Mouse (Mus musculus) myocyte (in vitro differentiated cells): Measurements from ENCODE around the gene Ahnak.

ENCODE experiments used
- CEBPB ChIP-seq: IDR thresholded peaks from 2 replicates; pipeline ENCODE4 v1.6.1; 2011; ENCODE audit warnings: mild to moderate bottlenecking, moderate library complexity; ENCODE audit not compliant: poor library complexity, insufficient read depth, severe bottlenecking
- E2F4 ChIP-seq: IDR thresholded peaks from one replicate; pipeline ENCODE4 v1.6.1; 2011; ENCODE audit warnings: mild to moderate bottlenecking, control low read depth, moderate library complexity; ENCODE audit not compliant: insufficient read depth
- MAX ChIP-seq: IDR thresholded peaks from one replicate; pipeline ENCODE4 v1.6.1; 2011; ENCODE audit warnings: low read depth, mild to moderate bottlenecking, control low read depth
- MYOG ChIP-seq, 3 experiments: IDR thresholded peaks; one replicate each; pipeline ENCODE4 v1.6.1; 2011; ENCODE audit warnings: control low read depth in 2 of 3, low read depth in 2 of 3, mild to moderate bottlenecking in 2 of 3; ENCODE audit not compliant: insufficient read length in 2 of 3, control insufficient read depth in 1 of 3, insufficient read depth in 1 of 3
- POLR2A ChIP-seq: IDR thresholded peaks from one replicate; pipeline ENCODE4 v1.6.1; 2011; ENCODE audit warnings: low read depth, mild to moderate bottlenecking, control low read depth, moderate library complexity; ENCODE audit not compliant: insufficient read length
- SRF ChIP-seq: IDR thresholded peaks from one replicate; pipeline ENCODE4 v1.6.1; 2011; ENCODE audit warnings: low read depth; ENCODE audit not compliant: control insufficient read depth, insufficient read length
- TCF12 ChIP-seq: IDR thresholded peaks from one replicate; pipeline ENCODE4 v1.6.1; 2011; ENCODE audit warnings: mild to moderate bottlenecking, control low read depth; ENCODE audit not compliant: poor library complexity, insufficient read depth, severe bottlenecking
- TCF3 ChIP-seq: IDR thresholded peaks from one replicate; pipeline ENCODE4 v1.6.1; 2011; ENCODE audit warnings: low read depth, control low read depth; ENCODE audit not compliant: insufficient read length
- USF1 ChIP-seq: IDR thresholded peaks from one replicate; pipeline ENCODE4 v1.6.1; 2011; ENCODE audit warnings: low read depth, mild to moderate bottlenecking, control low read depth, moderate library complexity

DNA sequence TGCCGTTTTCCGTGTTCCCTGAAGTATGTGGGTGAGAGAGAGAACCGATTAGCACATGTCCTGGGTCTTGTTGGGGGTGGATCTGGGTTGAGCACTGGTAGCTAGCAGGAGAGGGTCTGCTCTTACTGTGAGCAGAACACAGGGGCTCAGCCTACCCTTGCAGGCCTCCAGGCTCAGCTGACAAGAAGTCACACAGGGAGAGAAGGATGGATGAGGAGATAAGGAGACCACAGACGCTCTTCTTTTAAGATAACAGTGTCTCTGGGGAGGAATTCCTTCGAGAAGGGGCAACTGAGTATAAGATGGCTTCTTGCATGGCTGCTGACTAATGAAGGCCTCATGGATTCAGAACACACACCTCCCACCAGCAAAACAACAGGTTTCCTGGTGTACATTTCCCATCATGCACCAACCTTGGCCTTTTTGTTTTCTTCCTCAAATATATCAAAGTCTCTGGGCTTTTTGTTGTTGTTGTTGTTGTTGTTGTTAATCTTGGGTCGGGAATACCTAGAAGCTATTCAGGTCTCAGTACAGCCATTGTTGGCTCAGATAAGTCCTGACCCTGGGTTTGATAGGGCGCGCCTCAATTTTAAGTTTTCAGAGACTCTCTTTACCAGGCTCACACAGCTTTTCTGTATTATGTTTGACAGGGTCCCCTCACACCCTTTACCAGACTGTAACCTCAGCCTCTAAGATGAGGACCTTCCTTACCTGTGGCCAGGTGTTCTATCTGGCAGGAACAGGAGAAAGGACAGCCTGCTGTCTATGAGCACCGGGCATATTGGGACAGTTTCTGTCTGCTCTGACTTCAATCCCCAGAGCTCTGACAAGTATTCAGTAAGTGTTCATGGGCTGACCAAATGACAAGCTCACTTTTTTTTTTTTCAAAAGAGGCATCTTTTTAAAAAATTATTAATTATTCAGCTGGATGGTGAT is 61.5 kb downstream of the Ahnak start:
- TF ChIP-seq USF1 (no peak), MYOG (IDR thresholded peaks at IDR 0.05; ENCODE audit: control insufficient read depth in 1 of 3, insufficient read depth in 1 of 3, insufficient read length in 2 of 3, low read depth in 2 of 3) (no peak), POLR2A (no peak), TCF12 (no peak), E2F4 (no peak), SRF (no peak), CEBPB (no peak), MAX (no peak), TCF3 (no peak)
